In the genomic region with DNA sequence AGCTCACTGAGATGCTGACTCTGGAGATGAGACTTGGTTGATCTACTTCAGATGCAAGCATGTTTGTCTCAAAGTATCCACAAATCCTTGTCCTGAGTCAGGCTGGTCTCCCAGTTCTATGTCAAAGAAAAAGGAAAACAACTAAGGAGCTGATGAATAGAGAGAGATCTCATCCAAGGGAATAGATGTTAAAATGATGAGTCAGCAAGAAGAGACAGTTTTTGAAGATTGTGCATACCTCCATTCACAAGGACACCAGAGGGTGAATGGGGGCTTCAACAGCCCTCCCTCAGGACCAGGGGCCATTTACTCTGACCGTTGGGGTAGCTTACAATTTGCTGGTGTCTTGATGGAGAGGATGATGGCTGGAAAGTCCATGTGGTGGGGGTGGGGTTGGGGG, we compare ENCODE assay signal across 32 mouse cellular contexts.
"Had no signal": no experiment of that assay in that cellular context is flagged by ENCODE, and none has a peak within 500 bp of the region (broad histone marks: within the 10 kb centered on the region; RNA-seq: fewer than 3 reads in every experiment).

No protein-coding gene starts in this region.

- H3K9ac ChIP-seq: limb, embryonic 12.5 days; limb, embryonic 13.5 days; limb, embryonic 15.5 days; liver, embryonic 12.5 days; liver, embryonic 13.5 days; liver, embryonic 14.5 days; liver, embryonic 15.5 days; liver, postnatal 0 days; lung, embryonic 14.5 days; lung, embryonic 15.5 days; midbrain, embryonic 12.5 days; midbrain, embryonic 13.5 days; midbrain, embryonic 15.5 days; neural tube, embryonic 12.5 days had no signal

- H3K4me3 ChIP-seq: left cerebral cortex, adult 2 months; limb, embryonic 10.5 days; limb, embryonic 12.5 days; limb, embryonic 13.5 days; limb, embryonic 15.5 days; liver, embryonic 12.5 days; liver, embryonic 13.5 days; liver, embryonic 15.5 days; lung, embryonic 15.5 days; megakaryocyte, embryonic 14.5 days; midbrain, embryonic 10.5 days; midbrain, embryonic 12.5 days; midbrain, embryonic 13.5 days; midbrain, embryonic 15.5 days; myocyte; neural tube, embryonic 12.5 days had no signal

- DNase-seq: left cerebral cortex, postnatal 4 days; liver; liver, embryonic 13.5 days; liver, postnatal 0 days; lung, adult 18-20 months; lung, adult 2 months; lung, embryonic 14.5 days; lung, postnatal 10 days; lung, postnatal 14 days; lung, postnatal 36 days; lung, postnatal 4 days; midbrain, embryonic 14.5 days had no signal

- H3K27me3 ChIP-seq: limb, embryonic 12.5 days; limb, embryonic 13.5 days; limb, embryonic 15.5 days; liver, embryonic 12.5 days; liver, embryonic 13.5 days; liver, embryonic 15.5 days; lung, embryonic 15.5 days; megakaryocyte, embryonic 14.5 days; midbrain, embryonic 12.5 days; midbrain, embryonic 13.5 days; midbrain, embryonic 15.5 days; neural tube, embryonic 12.5 days had no signal

- H3K4me1 ChIP-seq: limb, embryonic 10.5 days; limb, embryonic 12.5 days; limb, embryonic 13.5 days; limb, embryonic 15.5 days; liver, embryonic 12.5 days; liver, embryonic 13.5 days; liver, embryonic 15.5 days; lung, embryonic 15.5 days; megakaryocyte, embryonic 14.5 days; midbrain, embryonic 10.5 days; midbrain, embryonic 12.5 days; midbrain, embryonic 13.5 days; midbrain, embryonic 15.5 days; neural tube, embryonic 12.5 days had no signal

- H3K4me2 ChIP-seq: limb, embryonic 12.5 days; limb, embryonic 13.5 days; limb, embryonic 15.5 days; liver, embryonic 11.5 days; liver, embryonic 12.5 days; liver, embryonic 13.5 days; liver, embryonic 15.5 days; lung, embryonic 14.5 days; lung, embryonic 15.5 days; midbrain, embryonic 11.5 days; midbrain, embryonic 12.5 days; midbrain, embryonic 13.5 days; midbrain, embryonic 15.5 days; neural tube, embryonic 12.5 days had no signal

- H3K9me3 ChIP-seq: limb, embryonic 10.5 days; limb, embryonic 12.5 days; limb, embryonic 13.5 days; limb, embryonic 15.5 days; liver, embryonic 12.5 days; liver, embryonic 13.5 days; liver, embryonic 15.5 days; lung, embryonic 15.5 days; midbrain, embryonic 10.5 days; midbrain, embryonic 12.5 days; midbrain, embryonic 13.5 days; midbrain, embryonic 15.5 days; neural tube, embryonic 12.5 days had no signal

- H3K36me3 ChIP-seq: limb, embryonic 10.5 days; limb, embryonic 12.5 days; limb, embryonic 13.5 days; limb, embryonic 15.5 days; liver, embryonic 12.5 days; liver, embryonic 13.5 days; liver, embryonic 15.5 days; lung, embryonic 15.5 days; midbrain, embryonic 10.5 days; midbrain, embryonic 12.5 days; midbrain, embryonic 13.5 days; midbrain, embryonic 15.5 days; neural tube, embryonic 12.5 days had no signal

- H3K27ac ChIP-seq: left cerebral cortex, adult 2 months; limb, embryonic 10.5 days; limb, embryonic 12.5 days; limb, embryonic 13.5 days; limb, embryonic 15.5 days; liver, embryonic 12.5 days; liver, embryonic 13.5 days; liver, embryonic 14.5 days; liver, embryonic 15.5 days; lung, embryonic 15.5 days; macrophage; midbrain, embryonic 10.5 days; midbrain, embryonic 12.5 days; midbrain, embryonic 13.5 days; midbrain, embryonic 15.5 days; neural tube, embryonic 12.5 days had no signal

- ATAC-seq: liver, embryonic 12.5 days; liver, postnatal 0 days; midbrain, embryonic 13.5 days; midbrain, embryonic 15.5 days; midbrain, embryonic 16.5 days had no signal
